Mouse (Mus musculus): ENCODE results near the gene Slc9a7. TPM values are rescaled to one million over a fixed set of nuclear protein-coding genes. Genes with fewer than 3 reads are reported as not detected.

The Slc9a7 gene
- polyA plus RNA-seq, 1 experiment from 2014 or later = 0.81 TPM

- Histone ChIP-seq H3K9ac (ENCODE audit: low read length) (no peak overlapping the region), H3K27me3 (replicated peaks; ENCODE audit: control insufficient read depth, insufficient read depth, low read length) (no peaks in the 10 kb centered on the region), H3K4me1 (replicated peaks; ENCODE audit: control insufficient read depth, insufficient read depth, low read length) (no peaks in the 10 kb centered on the region), H3K27ac (ENCODE audit: low read depth) (no peak overlapping the region), H3K36me3 (ENCODE audit: control insufficient read depth, insufficient read depth, low read length) (no peaks in the 10 kb centered on the region), H3K9me3 (ENCODE audit: control insufficient read depth, low read length) (no peaks in the 10 kb centered on the region), H3K4me2 (ENCODE audit: low read length) (no peak overlapping the region), H3K4me3 (ENCODE audit: low read depth, low read length) (no peak overlapping the region)
- DNase-seq (ENCODE audit: low spot score) = no peak
- 78% methylated on average over 1 of the region's 1 CpGs for WGBS
- ATAC-seq (replicated peaks; ENCODE audit: low FRiP score, low TSS enrichment, low read depth) = no peak
Measured at GRCm38 (mm10) chrX:20176792-20177191, 114.8 kb downstream of the Slc9a7 start.

GRCm38 (mm10) chrX:20168430-20168829 lies 123.2 kb downstream of the Slc9a7 start:
- Histone ChIP-seq H3K4me2 (ENCODE audit: low read length) (no peak overlapping the region), H3K4me3 (ENCODE audit: low read depth, low read length) (no peak overlapping the region), H3K36me3 (ENCODE audit: control insufficient read depth, insufficient read depth, low read length) (no peaks in the 10 kb centered on the region), H3K9ac (ENCODE audit: low read length) (no peak overlapping the region), H3K9me3 (ENCODE audit: control insufficient read depth, low read length) (no peaks in the 10 kb centered on the region), H3K4me1 (replicated peaks; ENCODE audit: control insufficient read depth, insufficient read depth, low read length) (no peaks in the 10 kb centered on the region), H3K27me3 (replicated peaks; ENCODE audit: control insufficient read depth, insufficient read depth, low read length) (no peaks in the 10 kb centered on the region), H3K27ac (ENCODE audit: low read depth) (no peak overlapping the region)
- ATAC-seq (replicated peaks; ENCODE audit: low FRiP score, low TSS enrichment, low read depth) = no peak
- no peak for DNase-seq (ENCODE audit: low spot score)

- Histone ChIP-seq H3K9ac (ENCODE audit: low read length) (no peak overlapping the region), H3K36me3 (ENCODE audit: control insufficient read depth, insufficient read depth, low read length) (no peaks in the 10 kb centered on the region), H3K9me3 (ENCODE audit: control insufficient read depth, low read length) (no peaks in the 10 kb centered on the region), H3K4me1 (replicated peaks; ENCODE audit: control insufficient read depth, insufficient read depth, low read length) (no peaks in the 10 kb centered on the region), H3K4me3 (ENCODE audit: low read depth, low read length) (no peak overlapping the region), H3K27me3 (replicated peaks; ENCODE audit: control insufficient read depth, insufficient read depth, low read length) (no peaks in the 10 kb centered on the region), H3K27ac (ENCODE audit: low read depth) (no peak overlapping the region), H3K4me2 (ENCODE audit: low read length) (no peak overlapping the region)
- DNase-seq (ENCODE audit: low spot score) (no peak), ATAC-seq (replicated peaks; ENCODE audit: low FRiP score, low TSS enrichment, low read depth) (no peak)
- WGBS = 80% methylated on average over 3 of the region's 3 CpGs
Measured at GRCm38 (mm10) chrX:20164984-20165383, 126.6 kb downstream of the Slc9a7 start.

- peak; percentile 74; the same call in 1 of the 2 replicates for ATAC-seq (replicated peaks; ENCODE audit: low FRiP score, low TSS enrichment, low read depth)
- no peak overlapping the region for H3K4me2 ChIP-seq (ENCODE audit: low read length)
- no peak overlapping the region for H3K4me3 ChIP-seq (ENCODE audit: low read depth, low read length)
- no peak overlapping the region for H3K27ac ChIP-seq (ENCODE audit: low read depth)
- H3K4me1 ChIP-seq (replicated peaks; ENCODE audit: control insufficient read depth, insufficient read depth, low read length) = no peaks in the 10 kb centered on the region
- WGBS = 12% methylated on average over 4 of the region's 4 CpGs
- peak; percentile 68 for DNase-seq (ENCODE audit: low spot score)
- no peak overlapping the region for H3K9ac ChIP-seq (ENCODE audit: low read length)
- no peaks in the 10 kb centered on the region for H3K27me3 ChIP-seq (replicated peaks; ENCODE audit: control insufficient read depth, insufficient read depth, low read length)
- H3K36me3 ChIP-seq (ENCODE audit: control insufficient read depth, insufficient read depth, low read length) = no peaks in the 10 kb centered on the region
- no peaks in the 10 kb centered on the region for H3K9me3 ChIP-seq (ENCODE audit: control insufficient read depth, low read length)
Measured at GRCm38 (mm10) chrX:20162322-20162711, 129.3 kb downstream of the Slc9a7 start.

GRCm38 (mm10) chrX:20161687-20162321 lies 129.8 kb downstream of the Slc9a7 start:
- H3K9me3 ChIP-seq (ENCODE audit: control insufficient read depth, low read length) = no peaks in the 10 kb centered on the region
- H3K27ac ChIP-seq (ENCODE audit: low read depth) = no peak overlapping the region
- ATAC-seq (replicated peaks; ENCODE audit: low FRiP score, low TSS enrichment, low read depth) (no peak), DNase-seq (ENCODE audit: low spot score) (no peak)
- H3K4me1 ChIP-seq (replicated peaks; ENCODE audit: control insufficient read depth, insufficient read depth, low read length) = no peaks in the 10 kb centered on the region
- WGBS = 38% methylated on average over 9 of the region's 9 CpGs
- H3K27me3 ChIP-seq (replicated peaks; ENCODE audit: control insufficient read depth, insufficient read depth, low read length) = no peaks in the 10 kb centered on the region
- H3K9ac ChIP-seq (ENCODE audit: low read length) = no peak overlapping the region
- H3K4me2 ChIP-seq (ENCODE audit: low read length) = no peak overlapping the region
- H3K4me3 ChIP-seq (ENCODE audit: low read depth, low read length) = no peak overlapping the region
- H3K36me3 ChIP-seq (ENCODE audit: control insufficient read depth, insufficient read depth, low read length) = no peaks in the 10 kb centered on the region

- DNase-seq (ENCODE audit: low spot score) (no peak), ATAC-seq (replicated peaks; ENCODE audit: low FRiP score, low TSS enrichment, low read depth) (no peak)
- Histone ChIP-seq H3K4me2 (ENCODE audit: low read length) (no peak overlapping the region), H3K27me3 (replicated peaks; ENCODE audit: control insufficient read depth, insufficient read depth, low read length) (no peaks in the 10 kb centered on the region), H3K36me3 (ENCODE audit: control insufficient read depth, insufficient read depth, low read length) (no peaks in the 10 kb centered on the region), H3K4me3 (ENCODE audit: low read depth, low read length) (no peak overlapping the region), H3K9ac (ENCODE audit: low read length) (no peak overlapping the region), H3K9me3 (ENCODE audit: control insufficient read depth, low read length) (no peaks in the 10 kb centered on the region), H3K27ac (ENCODE audit: low read depth) (no peak overlapping the region), H3K4me1 (replicated peaks; ENCODE audit: control insufficient read depth, insufficient read depth, low read length) (no peaks in the 10 kb centered on the region)
- 33% methylated on average over 1 of the region's 1 CpGs for WGBS
Measured at GRCm38 (mm10) chrX:20160301-20160700, 131.3 kb downstream of the Slc9a7 start.

GRCm38 (mm10) chrX:20157519-20157918 lies 134.1 kb downstream of the Slc9a7 start:
- H3K4me2 ChIP-seq (ENCODE audit: low read length) = no peak overlapping the region
- H3K36me3 ChIP-seq (ENCODE audit: control insufficient read depth, insufficient read depth, low read length) = no peaks in the 10 kb centered on the region
- H3K9ac ChIP-seq (ENCODE audit: low read length) = no peak overlapping the region
- no peak overlapping the region for H3K27ac ChIP-seq (ENCODE audit: low read depth)
- no peaks in the 10 kb centered on the region for H3K9me3 ChIP-seq (ENCODE audit: control insufficient read depth, low read length)
- H3K27me3 ChIP-seq (replicated peaks; ENCODE audit: control insufficient read depth, insufficient read depth, low read length) = no peaks in the 10 kb centered on the region
- DNase-seq (ENCODE audit: low spot score) (no peak), ATAC-seq (replicated peaks; ENCODE audit: low FRiP score, low TSS enrichment, low read depth) (no peak)
- H3K4me3 ChIP-seq (ENCODE audit: low read depth, low read length) = no peak overlapping the region
- H3K4me1 ChIP-seq (replicated peaks; ENCODE audit: control insufficient read depth, insufficient read depth, low read length) = no peaks in the 10 kb centered on the region
- WGBS = 23% methylated on average over 2 of the region's 2 CpGs

- Histone ChIP-seq H3K27me3 (replicated peaks; ENCODE audit: control insufficient read depth, insufficient read depth, low read length) (no peaks in the 10 kb centered on the region), H3K4me1 (replicated peaks; ENCODE audit: control insufficient read depth, insufficient read depth, low read length) (no peaks in the 10 kb centered on the region), H3K27ac (ENCODE audit: low read depth) (no peak overlapping the region), H3K9ac (ENCODE audit: low read length) (no peak overlapping the region), H3K4me3 (ENCODE audit: low read depth, low read length) (no peak overlapping the region), H3K36me3 (ENCODE audit: control insufficient read depth, insufficient read depth, low read length) (no peaks in the 10 kb centered on the region), H3K9me3 (ENCODE audit: control insufficient read depth, low read length) (no peaks in the 10 kb centered on the region), H3K4me2 (ENCODE audit: low read length) (no peak overlapping the region)
- no peak for DNase-seq (ENCODE audit: low spot score)
- ATAC-seq (replicated peaks; ENCODE audit: low FRiP score, low TSS enrichment, low read depth) = no peak
- 68% methylated on average over 1 of the region's 1 CpGs for WGBS
Measured at GRCm38 (mm10) chrX:20129466-20129865, 162.1 kb downstream of the Slc9a7 start.

GRCm38 (mm10) chrX:20128951-20129350 lies 162.7 kb downstream of the Slc9a7 start:
- Histone ChIP-seq H3K9ac (ENCODE audit: low read length) (no peak overlapping the region), H3K4me2 (ENCODE audit: low read length) (no peak overlapping the region), H3K4me1 (replicated peaks; ENCODE audit: control insufficient read depth, insufficient read depth, low read length) (no peaks in the 10 kb centered on the region), H3K9me3 (ENCODE audit: control insufficient read depth, low read length) (no peaks in the 10 kb centered on the region), H3K27ac (ENCODE audit: low read depth) (no peak overlapping the region), H3K36me3 (ENCODE audit: control insufficient read depth, insufficient read depth, low read length) (no peaks in the 10 kb centered on the region), H3K27me3 (replicated peaks; ENCODE audit: control insufficient read depth, insufficient read depth, low read length) (no peaks in the 10 kb centered on the region), H3K4me3 (ENCODE audit: low read depth, low read length) (no peak overlapping the region)
- no peak for ATAC-seq (replicated peaks; ENCODE audit: low FRiP score, low TSS enrichment, low read depth)
- DNase-seq (ENCODE audit: low spot score) = no peak
